Mouse (Mus musculus) 416B (cell line): ENCODE measurements around the gene Atxn10.
A peak's percentile ranks its signal among the peaks of the same experiment; 100 is the strongest.

Experiments used
- DNase-seq: peaks from one replicate; pipeline ENCODE4 v3.0.0; 2011; ENCODE audit warnings: low read depth

Gene Atxn10

DNA sequence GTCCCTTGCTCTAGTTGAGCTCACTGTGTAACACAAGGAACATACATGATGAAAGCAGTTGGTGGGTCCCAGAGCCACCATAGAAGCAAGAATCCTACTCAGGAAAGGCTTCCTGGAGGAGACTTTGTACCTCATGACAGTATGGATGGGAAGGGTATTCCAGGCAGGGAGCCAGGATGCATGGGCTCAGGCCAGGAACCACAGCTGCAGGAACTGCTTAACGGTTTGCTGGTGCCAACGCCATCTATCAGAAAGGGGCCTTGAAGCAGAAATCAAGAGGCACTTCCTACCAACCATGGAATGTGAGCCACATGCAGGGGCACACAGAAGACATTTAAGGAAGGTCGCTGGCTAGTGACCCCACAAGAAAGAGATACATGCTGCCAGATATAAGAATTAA, 138.7 kb downstream of the Atxn10 start:
- DNase-seq = no peak

- peak; percentile 65 for DNase-seq
These were observed 141.5 kb downstream of the Atxn10 start for GRCm38 (mm10) chr15:85477584-85477983.

DNA sequence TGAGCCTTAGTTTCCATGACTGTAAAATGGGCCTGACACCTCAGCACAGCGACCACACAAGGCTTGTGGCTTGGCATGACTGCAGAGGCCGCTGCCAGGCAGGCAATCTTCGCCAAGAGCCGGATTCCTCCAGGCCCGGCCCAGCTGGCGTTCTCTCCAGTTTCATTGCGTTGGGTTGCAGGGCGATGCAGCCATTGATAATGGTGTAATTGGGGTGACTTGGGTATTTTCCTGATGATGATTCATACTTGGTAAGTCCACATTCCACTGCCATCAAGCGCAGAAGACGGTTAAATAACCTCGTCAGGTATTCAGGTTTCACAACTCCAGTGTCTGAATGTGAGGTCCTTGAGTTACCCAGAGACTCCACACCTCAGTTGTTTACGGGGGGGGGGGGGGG, 143.3 kb downstream of the Atxn10 start:
- DNase-seq = no peak

- no peak for DNase-seq
These were observed 143.9 kb downstream of the Atxn10 start for GRCm38 (mm10) chr15:85479919-85480318.

DNA sequence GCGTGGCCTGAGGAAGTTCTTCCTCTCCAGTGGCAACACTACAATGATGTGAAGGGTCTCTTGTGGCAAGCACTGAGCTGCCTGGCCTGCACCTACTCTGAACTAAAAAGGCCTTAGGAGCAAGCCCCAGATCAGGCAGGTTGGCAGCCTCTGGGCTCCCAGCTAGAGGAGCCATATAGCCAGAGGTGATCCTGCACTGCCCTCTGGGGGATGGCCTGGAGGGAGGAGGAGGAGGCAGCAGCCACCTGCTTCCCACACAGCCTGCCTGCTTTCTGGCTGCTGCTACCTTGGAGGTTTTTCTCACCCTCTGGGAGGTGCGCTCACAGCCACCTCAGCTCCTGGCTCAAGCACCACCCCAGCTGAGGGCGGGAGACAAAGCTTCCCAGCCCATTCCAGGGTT, 144.6 kb downstream of the Atxn10 start:
- peak; percentile 21 for DNase-seq

DNA sequence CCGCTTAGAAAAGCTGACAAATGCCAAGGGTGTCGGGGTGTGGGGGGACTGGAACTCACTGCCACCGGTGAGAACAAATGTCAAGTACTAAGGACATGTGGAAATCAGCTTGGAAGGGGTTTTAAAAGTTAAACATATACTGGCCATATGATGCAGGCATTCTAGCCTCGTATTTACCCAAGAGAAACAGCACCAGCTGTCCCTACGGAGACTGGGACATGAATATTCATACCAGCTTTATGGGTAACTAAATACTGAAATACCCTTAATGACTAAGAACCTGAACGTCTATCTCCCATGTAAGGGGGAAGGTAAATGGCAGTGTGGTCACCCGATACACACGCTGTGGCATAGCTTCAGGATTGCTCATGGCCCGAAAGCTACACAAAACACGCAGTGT, 152.9 kb downstream of the Atxn10 start:
- DNase-seq = no peak

GRCm38 (mm10) chr15:85489751-85490150, 153.7 kb downstream of the Atxn10 start:
- no peak for DNase-seq

DNA sequence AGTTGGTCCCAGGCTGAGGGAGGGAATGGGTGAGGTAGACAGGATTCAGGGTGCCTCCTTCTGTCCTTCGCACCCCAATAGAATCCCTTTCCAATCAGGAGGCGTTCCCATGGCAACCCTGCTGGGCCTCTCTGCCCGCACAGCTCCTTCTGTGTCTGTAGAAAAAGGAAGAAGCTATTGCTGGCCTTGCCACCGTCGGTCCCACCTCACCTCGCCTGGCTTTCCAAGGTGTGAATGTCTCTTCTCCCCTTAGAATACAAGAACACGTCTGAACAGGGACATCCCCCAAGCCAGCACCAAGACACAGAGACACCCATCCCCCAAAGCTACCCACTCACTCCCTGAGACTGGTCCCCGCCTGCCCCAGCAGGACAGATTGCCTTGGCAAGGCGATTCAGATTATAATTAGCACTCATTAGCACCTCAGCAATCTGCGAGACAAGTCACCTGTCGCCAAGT, 158.1 kb downstream of the Atxn10 start:
- no peak for DNase-seq

GRCm38 (mm10) chr15:85497548-85497947, 161.5 kb downstream of the Atxn10 start:
- DNase-seq = no peak

- no peak for DNase-seq
These were observed 162.0 kb downstream of the Atxn10 start for GRCm38 (mm10) chr15:85497981-85498475.

DNA sequence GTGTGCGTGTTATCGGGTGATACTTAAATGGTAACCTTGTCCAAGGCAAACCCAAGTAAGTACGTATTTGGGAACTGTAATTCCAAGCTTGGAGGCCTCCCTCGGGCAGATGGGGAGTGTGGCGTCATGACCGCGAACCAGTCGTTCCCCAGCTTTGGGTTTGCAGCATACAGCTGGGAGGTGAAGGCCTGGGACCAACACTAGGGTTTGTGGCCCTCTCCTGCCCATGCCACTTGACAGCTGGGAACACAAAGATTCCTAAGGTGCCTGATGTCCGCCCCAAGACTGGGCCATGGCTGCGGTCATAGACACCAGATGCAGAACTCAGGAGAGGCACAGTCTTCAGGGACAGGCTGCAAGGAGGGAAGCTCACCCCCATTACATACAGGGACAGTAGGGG, 164.2 kb downstream of the Atxn10 start:
- no peak for DNase-seq

- no peak for DNase-seq
These were observed 167.1 kb downstream of the Atxn10 start, which contains the start of gene 7530416G11Rik for GRCm38 (mm10) chr15:85503127-85503526. TSS of gene 7530416G11Rik (minus strand) at chr15:85503227.

DNA sequence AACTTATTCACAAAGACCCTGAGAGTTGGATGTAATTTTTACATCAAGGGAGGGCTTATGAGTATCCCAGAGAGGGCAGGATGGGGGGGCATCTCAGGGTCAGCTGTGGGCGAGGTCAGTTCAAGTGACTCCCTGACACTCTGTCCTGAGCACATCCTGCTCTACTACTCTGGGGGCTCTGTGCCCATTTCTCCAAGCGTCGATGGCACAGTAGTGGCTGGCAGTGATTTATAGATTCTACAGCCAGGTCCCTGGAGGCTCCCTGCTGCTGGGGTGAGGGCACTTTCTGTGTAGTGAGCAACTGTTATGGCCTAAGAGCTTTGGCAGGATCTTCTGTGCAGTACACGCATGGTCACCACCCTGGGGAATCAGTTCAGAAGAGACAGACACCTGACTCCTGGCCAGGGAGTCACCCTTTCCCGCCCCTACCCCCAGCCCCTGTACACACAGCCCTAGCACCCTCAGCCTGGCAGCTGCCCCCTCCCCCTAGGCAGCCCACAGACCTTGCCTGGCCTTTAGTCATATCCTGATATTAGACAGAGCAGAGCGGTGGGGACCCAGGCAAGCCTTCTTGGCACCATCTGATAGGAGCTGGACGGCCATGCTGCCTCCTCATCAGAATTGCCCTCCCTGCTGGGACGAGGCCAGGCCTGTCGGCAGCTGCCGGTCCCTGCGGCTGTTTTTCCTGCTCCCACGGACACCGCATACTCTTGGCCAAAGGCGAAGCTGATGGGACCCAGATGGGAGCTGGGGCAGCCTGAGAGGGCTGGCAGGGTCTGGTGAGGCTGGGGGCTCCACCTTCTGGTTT, 169.3 kb downstream of the Atxn10 start:
- no peak for DNase-seq

DNA sequence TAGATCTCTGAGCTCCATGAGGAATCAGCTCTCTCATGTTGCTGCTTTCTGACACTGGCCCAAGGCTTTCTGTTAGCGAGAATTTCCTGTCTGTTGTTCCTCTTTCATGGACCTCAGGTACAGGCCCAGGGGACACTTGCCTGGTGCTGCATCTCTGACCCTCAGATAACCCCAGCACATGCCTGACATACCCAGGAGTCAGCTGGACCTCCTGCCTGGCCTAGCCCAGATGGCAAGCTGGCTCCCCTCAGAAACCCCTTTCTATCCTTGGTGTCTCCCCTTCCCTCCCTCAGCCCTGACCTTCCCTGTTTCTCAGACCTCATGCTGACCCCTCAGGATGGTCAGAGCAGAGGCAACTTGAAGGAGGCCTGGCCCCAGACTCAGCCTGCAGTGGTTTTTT, 170.6 kb downstream of the Atxn10 start:
- DNase-seq = no peak

- DNase-seq = no peak
These were observed 171.4 kb downstream of the Atxn10 start for GRCm38 (mm10) chr15:85507370-85508014.
